Mouse (Mus musculus) right cerebral cortex, adult 2 months (tissue): ENCODE measurements at regions not wholly inside any gene's neighbourhood (a gene's known extent, or its start where the extent isn't known, plus 50 kb on each side); places are given as distances from the start of the nearest gene placed in this dataset.
"Not testable (repeated sequence)": the region's sequence is repeated elsewhere in the genome, so short reads cannot be mapped to it uniquely, and the experiment has no call there.

Experiments used
- DNase-seq, 2 experiments: peaks; one replicate each; pipeline ENCODE4 v3.0.0; 2021 to 2022; ENCODE audit warnings: low spot score in 2 of 2

- not testable (repeated sequence) for DNase-seq
Observed at GRCm38 (mm10) chr1:193486668-193487067, 116.6 kb upstream of the Camk1g start.

- DNase-seq, result no peak
Observed at GRCm38 (mm10) chr1:193484977-193485376, 114.9 kb upstream of the Camk1g start.

GRCm38 (mm10) chr1:193477298-193477697 is 107.2 kb upstream of the Camk1g start:
- DNase-seq, result no peak

- no peak for DNase-seq
Observed at GRCm38 (mm10) chr1:193476805-193477204, 106.7 kb upstream of the Camk1g start.

GRCm38 (mm10) chr1:193466306-193466705 is 96.2 kb upstream of the Camk1g start:
- no peak for DNase-seq

GRCm38 (mm10) chr1:193459735-193460134 is 89.6 kb upstream of the Camk1g start:
- DNase-seq, result no peak

GRCm38 (mm10) chr1:193457908-193458307 is 87.8 kb upstream of the Camk1g start:
- no peak for DNase-seq

- DNase-seq, result no peak
Observed at GRCm38 (mm10) chr1:193453654-193454053, 83.6 kb upstream of the Camk1g start.

GRCm38 (mm10) chr1:193451471-193452135 is 81.5 kb upstream of the Camk1g start:
- DNase-seq, result no peak

GRCm38 (mm10) chr1:193450814-193451213 is 80.7 kb upstream of the Camk1g start:
- no peak for DNase-seq

- DNase-seq, result no peak
Observed at GRCm38 (mm10) chr1:193450201-193450600, 80.1 kb upstream of the Camk1g start.

- DNase-seq, result no peak
Observed at GRCm38 (mm10) chr1:193449394-193450103, 79.5 kb upstream of the Camk1g start.

- no peak for DNase-seq
Observed at GRCm38 (mm10) chr1:193448793-193449393, 78.8 kb upstream of the Camk1g start.

- peak in 1 of 2 experiments; percentile 38 for DNase-seq
Observed at GRCm38 (mm10) chr1:193447647-193448046, 77.5 kb upstream of the Camk1g start.

- no peak for DNase-seq
Observed at GRCm38 (mm10) chr1:193443964-193444676, 74.0 kb upstream of the Camk1g start.

- DNase-seq, result no peak
Observed at GRCm38 (mm10) chr1:193440512-193440911, 70.4 kb upstream of the Camk1g start.

GRCm38 (mm10) chr1:193434281-193434680 is 64.2 kb upstream of the Camk1g start:
- DNase-seq, result no peak

- DNase-seq, result peak; percentile 19 to 31
Observed at GRCm38 (mm10) chr1:193433493-193434021, 63.5 kb upstream of the Camk1g start.

GRCm38 (mm10) chr1:193430231-193430630 is 60.1 kb upstream of the Camk1g start:
- no peak for DNase-seq

GRCm38 (mm10) chr1:193423653-193424075 is 53.6 kb upstream of the Camk1g start:
- DNase-seq, result no peak

GRCm38 (mm10) chr1:193422886-193423285 is 52.8 kb upstream of the Camk1g start:
- DNase-seq, result no peak

GRCm38 (mm10) chr1:193421820-193422219 is 51.7 kb upstream of the Camk1g start:
- DNase-seq, result no peak
